Mouse (Mus musculus) ES-Bruce4 (cell line): ENCODE results near the gene Gm21954.

Source experiments
- CTCF ChIP-seq: IDR thresholded peaks from one replicate; pipeline ENCODE4 v1.8.1; 2011; ENCODE audit warnings: low read depth, low read length
- EP300 ChIP-seq: IDR thresholded peaks from 2 replicates; pipeline ENCODE4 v1.6.1; 2011; ENCODE audit warnings: low read depth, low read length; ENCODE audit not compliant: insufficient read depth
- POLR2A ChIP-seq: IDR thresholded peaks from one replicate; pipeline ENCODE4 v1.8.1; 2011; ENCODE audit warnings: low read length; ENCODE audit not compliant: insufficient read depth

- TF ChIP-seq EP300 (no peak), CTCF (no peak), POLR2A (no peak)
Observed at GRCm38 (mm10) chr3:55521776-55522175, 49.8 kb upstream of the Gm21954 start.
